Mouse (Mus musculus) kidney, postnatal 36 days (tissue): ENCODE measurements around the gene Rnf217.

Source experiments
- DNase-seq, 2 experiments: peaks; one replicate each; pipeline ENCODE4 v3.0.0; 2021 to 2022; ENCODE audit warnings: mixed read lengths in 2 of 2

Rnf217 gene

DNA sequence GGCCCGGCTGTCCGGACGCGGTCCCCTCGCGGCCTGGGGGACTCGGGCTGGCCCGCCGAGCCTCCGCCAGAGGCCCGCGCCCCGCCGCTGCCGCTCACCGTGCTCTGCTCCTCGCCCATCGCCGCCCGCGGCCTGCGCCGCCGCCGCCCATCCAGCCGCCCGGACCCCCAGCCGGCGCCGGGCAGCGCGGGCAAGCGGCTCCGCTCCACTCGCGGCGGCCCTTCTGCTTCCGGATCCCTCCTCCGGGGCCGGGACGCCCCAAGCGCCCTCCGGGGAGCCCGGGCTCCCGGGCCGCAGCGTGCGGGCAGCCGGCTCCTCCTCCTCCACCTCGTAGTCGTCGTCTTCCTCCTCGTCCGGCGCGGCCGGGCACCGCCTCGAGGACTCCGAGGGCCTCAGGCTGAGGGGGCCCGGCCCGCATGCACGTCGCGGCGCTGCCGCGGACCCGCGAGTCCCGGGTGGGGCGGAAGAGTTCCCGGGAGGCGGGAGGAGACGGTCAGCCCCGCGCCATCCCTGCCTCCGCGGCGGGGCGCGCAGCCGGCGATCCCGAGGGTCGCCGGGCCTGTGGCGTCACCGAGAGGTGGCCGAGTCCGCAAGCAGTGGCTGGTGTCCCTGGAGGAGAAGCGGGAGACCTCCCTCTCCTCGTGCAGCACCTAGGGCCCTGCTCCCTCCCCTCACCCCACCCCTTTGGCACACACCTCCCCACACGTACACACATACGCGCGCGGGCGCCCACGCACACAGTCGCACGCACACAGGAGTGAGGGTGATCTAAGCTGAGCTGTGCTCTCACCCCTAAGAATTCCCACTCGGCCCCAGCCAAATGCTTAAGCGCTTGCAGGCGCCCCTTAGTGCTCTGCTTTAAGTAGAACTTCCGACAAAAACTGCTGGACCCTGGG is at the start of gene Rnf217:
Rnf217 (minus strand) TSS at position 119 of the 896 bp plus-strand sequence.
- peak; percentile 39 to 74 for DNase-seq

DNA sequence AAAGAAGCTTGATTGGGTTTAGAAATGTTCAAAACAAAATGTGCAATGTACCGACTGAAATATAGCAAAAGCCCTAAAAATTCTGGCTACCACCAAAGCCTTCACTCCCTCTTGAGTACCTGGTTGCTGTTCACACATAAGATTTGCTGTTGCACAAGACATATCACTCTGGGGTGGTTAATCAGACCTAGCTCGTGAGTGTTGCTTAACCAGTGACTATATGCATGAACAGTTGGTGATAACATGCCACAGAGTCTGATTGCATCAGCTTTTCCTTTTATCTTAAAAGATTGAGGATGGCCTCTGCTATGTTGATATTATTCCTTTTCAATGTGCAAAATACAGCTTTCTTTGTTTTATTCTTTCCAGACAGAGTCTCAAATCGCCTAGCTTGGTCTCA is 38.3 kb upstream of the Rnf217 start:
- DNase-seq = no peak

DNA sequence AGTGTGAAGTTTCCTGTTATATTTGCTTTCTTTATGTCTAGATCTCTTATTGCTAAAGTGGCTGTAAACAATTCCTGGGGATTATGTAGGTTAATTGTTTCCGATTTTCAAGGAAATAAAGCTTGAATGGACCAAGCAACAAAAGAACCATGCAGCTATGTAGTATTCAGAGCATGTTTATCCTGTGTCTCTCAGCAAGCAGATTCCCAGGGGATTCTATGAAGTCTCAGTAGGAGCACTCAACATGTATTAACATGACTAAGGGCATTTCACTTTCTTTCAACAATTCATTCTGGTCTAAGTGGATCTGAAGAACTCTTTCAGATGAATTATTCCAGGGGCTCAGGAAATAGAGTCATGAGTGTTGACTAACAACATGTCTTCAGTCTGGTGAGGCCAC is 37.1 kb upstream of the Rnf217 start:
- DNase-seq = no peak

DNA sequence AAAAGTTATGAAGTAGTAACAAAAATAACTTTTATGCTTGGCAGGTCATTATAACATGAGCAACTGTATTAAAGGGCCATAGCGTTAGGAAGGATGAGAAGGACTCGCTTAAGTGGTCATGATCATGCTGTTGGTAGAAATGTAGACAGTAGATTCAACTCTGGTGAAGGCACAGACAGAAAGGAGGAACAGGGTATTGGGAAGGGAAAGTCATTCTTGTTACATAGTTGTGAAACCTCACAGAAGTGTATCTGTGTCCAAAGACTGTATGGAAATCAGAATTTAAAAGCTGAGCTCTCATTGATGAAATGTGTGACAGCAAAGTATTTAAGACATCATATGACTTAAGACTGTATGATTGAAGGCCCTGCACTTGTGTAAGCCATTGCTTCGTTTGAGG is 26.1 kb upstream of the Rnf217 start:
- no peak for DNase-seq

DNA sequence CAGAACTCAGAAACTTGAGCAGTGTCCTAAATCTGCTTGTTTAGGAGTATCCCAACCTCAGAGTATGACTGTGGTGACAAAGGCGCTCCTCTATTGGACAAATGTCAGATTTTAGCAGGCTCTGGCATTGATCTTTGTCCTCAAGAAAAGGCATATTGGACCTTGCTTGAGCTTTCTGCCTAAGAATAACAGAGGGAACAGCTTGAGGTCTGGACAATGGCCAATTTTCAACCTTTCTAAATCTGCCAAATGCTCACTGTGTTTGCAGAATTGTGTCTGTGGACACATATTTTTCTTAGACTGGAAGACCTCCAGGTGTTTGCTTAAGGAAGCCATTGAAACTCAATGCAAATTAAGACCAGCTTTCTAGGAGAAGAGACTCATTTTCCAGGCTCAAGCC is 23.0 kb upstream of the Rnf217 start:
- DNase-seq = peak; percentile 8 to 22

DNA sequence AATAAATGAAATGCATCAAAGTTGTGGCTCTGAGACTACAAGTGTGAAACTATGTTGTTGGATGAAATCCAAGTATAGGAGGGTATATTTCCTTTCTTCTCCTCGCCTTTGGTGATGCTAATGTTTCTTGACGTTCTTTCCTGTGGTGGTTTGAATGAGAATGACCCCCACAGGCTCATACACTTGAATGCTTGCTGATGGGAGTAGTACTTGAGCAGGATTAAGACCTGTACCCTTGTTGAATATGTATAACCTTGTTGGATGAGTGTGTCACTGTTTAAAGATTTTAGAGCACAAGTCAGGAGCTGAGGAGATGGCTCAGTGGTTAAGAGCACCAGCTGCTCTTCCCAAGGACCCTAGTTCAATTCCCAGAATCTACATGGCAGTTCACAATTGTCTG is 6.4 kb upstream of the Rnf217 start:
- DNase-seq = no peak

DNA sequence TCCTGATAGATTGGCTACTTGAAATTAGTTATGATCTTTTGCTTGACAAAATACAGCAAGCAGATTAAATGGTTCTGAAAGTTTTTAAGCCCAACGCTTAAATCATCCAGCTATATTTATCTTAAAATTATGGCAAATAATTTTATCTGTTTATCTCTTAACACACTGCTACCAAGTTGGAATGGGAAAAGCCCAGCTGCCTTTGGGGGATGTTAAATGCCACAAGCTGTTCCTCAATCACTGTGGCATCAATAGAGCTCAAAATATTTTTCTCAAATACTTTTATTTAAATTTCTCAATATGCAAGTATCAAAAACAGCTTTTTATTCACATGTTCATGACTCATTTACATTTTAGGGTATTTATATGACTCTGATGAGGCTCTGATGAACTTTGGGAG is 5.1 kb upstream of the Rnf217 start:
- DNase-seq = no peak

DNA sequence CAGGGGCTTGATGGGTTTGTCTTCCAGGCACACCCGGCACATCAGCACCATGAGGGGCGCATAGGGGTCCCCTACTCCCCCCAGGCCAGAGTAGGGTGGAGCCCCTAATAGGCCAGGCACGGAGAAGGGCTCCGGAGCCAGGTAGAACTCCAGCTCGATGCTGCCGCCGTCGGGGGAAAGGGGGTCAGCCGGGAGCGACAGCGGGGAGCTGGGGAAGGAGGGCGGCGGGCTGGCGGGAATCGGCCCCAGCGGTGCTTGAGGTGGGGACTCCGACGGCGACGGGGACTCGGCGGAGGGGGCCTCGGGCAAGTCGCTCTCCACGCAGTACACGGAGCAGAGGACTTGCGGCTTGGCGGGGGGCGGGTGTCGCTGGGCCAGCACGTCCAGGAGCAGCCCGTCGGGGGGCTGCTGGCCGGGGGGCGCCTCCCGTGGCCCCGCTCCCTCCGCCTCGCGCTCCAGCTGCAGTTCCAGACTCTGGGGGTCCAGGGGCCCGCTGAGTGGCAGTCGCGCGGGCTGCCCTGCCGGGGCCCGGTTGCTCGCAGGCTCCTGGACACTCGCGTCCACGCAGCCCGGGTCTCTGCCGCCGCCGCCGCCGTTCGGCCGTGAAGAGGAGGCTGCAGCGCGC is 431 bp downstream of the Rnf217 start:
- peak in 1 of 2 experiments; percentile 57 for DNase-seq

DNA sequence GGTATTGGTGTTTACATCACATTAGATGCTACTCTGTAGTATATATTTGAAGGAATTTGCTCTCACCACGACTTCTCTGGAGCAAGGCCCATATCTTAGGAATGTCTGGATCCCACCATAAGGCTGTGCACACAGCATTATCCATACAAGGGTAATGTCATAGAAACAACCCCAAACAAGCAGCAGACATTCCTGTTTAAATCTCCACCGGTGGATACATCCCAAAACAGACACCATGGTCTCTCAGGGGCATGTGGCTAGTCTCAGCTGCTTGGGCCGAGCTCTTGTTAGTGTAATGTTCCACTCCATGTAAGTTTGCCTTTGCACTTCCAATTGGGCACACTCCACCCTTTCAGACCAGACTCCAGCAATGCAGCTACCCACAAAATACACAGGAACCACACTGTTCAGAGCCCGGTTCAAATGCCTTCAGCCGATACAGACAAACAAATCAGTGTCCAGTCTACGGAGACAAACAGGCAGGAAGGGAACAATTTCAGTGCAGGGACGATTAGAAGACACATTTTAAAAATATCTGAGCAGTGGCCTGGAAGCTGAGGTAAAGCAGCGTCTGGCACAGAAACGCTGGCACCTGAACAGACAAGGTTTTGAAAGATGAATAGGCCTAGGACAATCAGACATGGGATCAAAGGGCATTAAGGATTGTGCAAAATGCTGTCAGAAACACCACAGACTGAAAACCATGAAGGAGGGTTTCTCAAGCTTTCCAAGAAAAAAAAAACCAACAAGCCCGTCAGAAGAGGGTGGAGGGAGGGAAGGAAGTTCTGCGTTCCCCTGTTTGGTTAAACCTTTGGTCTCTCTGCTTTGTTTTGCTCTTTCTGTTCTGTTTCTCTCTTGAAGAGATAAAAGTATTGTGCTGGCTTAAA is 1.8 kb downstream of the Rnf217 start:
- DNase-seq = peak in 1 of 2 experiments; percentile 13

DNA sequence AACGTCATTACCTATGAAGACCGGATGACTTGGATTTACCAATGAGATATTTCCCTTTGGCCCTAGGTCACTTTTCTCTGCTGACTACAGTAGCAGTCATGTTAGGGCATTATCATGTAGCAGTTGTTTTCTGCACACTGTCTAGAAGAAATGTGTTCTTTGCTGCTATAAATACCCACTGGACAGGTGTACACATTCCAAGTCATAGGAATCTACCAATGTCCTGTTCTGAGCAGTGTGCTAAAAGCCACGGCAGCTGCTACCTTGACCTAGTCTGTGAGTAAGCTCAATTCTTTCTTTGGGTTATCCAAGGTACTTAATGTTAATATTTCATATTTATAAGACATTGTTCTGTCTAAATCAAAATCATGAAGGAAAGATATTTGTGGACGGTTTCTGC is 5.1 kb downstream of the Rnf217 start:
- no peak for DNase-seq

DNA sequence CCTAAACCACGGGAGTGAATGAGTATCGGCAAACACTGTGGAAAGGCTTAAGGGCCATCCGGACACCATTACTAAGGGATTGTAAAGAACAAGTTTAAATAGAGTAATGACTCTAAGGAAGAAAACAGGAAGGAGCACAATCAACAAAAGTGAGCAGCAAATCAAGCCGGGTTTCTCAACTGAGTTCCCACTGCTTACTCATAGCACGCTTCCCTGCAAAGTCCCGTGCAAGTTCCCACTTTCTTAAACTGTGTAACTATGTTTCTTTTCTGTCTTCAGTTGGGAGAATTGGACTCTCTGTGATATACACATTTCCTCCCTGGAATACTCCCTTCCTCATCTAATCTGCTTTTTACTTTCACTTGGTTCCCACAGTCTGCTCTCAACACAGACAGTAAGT is 8.9 kb downstream of the Rnf217 start:
- DNase-seq = no peak

DNA sequence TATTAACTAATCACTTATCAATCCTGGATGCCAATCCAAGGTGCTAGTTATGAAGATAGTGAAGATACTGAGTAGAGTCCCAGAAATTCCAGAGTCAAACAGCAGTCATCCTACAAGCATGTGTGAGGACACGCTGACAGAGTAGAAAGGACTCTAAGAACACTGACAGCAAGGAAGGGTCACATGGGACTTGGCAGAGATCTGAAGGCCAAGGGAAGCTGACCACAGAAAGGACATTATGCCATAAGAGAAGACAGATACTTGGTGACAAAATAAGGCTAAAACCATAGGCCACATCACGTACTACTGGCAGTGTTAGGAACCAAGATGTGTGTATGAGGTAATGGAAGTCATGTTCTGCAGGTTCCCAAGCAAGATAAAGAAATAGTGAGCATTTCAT is 11.1 kb downstream of the Rnf217 start:
- no peak for DNase-seq

DNA sequence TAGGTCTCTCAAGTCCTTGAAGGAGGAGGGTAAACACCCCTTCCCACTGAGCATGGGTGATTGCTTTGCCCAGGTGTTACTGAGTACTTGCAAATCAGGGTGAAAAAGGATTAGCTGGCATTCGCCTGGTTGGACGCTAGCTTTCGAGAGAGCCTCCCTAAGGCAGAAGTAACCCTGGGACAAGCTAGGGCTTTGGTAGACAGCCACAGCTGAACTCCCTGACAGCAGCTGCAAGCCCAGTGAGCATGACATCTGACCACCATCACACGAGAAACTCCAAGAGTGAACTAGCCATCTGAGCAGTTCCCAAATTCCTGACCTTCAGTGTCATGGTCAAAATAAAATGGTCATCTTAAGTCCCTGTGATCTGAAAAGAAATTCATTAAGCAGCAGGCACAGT is 12.2 kb downstream of the Rnf217 start:
- DNase-seq = no peak

DNA sequence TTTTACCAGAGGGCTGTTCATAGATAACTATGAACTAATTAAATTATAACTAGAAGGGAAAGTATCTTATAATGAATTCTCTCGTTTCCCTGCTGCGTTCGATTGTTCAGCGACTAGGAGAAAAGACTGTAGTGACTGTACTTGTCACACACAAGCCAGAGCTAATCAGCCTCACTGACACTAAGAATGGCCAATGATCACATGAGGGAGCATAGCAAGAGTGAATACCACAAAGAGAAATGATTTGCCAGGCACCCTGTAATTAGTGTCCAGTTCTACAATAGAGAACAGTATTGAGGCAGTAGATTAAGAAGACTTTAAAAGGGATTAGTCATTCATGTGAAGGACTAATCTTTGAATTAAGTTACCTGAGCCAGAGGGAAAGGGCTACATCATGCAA is 13.7 kb downstream of the Rnf217 start:
- DNase-seq = no peak

DNA sequence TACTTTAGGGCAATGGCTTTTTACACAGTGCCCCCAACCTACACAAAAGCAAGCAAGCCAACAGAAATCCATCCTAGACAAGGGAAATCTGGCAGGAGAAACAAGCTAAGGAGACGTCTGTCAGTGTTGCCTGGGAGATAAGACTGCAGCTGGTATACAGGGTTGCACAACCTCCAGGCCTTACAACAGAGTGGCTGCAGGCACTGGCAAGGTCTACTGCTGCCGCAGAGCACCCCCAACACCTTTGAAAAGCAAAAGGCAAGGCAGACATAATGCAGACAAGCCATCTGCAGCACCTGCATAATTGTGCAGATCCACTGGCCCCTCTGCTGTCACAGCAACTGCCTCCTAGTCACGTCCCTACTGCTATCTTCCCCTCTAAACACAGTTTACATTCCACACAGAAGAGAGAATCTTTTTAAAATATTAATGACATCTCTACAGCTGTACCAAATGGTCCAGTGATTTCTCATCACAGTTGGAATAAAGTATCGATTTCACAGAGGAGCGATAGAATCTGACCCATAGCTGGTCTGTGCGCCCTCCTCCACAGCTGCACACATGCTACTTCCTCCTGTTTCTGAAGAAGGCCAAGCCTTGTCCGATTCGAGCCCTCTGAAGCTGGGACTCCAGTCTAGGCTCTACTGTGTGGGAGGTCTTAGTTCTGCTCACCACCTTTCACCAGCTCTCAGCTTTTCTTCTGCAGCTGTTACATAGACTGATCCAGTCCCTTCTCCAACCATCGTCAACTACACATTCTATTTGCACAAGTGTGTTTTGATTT is 16.1 kb downstream of the Rnf217 start:
- DNase-seq = no peak

DNA sequence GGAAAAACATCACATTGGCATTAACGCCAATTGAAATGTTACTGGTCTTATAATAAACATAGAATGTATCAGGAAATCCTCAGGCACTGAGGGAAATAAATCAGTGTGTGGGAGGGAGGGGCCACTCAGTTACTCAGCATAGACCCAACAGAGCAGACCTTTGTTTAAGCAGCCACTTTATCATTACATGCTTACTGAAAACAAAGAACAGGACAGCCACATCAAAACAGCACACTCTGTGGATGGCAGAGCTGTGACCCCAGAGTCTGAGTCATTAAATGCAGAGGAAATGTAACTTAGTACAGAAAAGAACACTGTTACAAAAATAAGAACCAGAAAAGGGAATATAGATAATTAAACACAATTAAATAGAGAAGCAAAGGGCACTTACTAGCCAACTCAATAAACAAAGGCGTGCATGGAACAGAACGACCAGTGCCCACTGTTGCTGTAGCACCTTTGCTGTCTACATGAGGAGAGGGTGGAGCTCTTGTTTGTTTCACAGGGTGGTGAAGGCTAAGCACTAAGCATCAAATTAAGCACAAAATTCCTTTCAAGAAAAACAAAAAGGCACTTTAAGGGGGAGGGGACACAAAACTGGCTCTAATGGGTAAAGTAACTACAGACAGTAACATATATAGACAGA is 16.8 kb downstream of the Rnf217 start:
- DNase-seq = no peak

DNA sequence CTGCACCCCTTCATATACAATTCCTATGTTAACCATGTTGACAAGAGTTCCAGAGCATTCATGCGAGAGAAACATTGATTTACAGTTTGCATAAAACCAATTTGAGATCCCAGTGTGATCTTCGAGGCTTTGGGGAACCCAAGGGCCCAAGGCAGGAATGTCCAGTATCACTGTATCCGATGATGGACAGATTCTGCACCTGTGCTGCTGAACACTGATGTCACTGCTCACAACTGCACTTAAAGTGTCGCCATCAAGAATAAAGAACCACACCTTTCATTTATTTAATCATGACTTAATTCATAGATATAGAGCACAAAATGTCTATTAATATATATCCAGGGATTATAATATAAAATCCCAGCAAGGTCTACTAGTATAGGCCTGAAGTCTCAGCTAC is 28.3 kb downstream of the Rnf217 start:
- no peak for DNase-seq

DNA sequence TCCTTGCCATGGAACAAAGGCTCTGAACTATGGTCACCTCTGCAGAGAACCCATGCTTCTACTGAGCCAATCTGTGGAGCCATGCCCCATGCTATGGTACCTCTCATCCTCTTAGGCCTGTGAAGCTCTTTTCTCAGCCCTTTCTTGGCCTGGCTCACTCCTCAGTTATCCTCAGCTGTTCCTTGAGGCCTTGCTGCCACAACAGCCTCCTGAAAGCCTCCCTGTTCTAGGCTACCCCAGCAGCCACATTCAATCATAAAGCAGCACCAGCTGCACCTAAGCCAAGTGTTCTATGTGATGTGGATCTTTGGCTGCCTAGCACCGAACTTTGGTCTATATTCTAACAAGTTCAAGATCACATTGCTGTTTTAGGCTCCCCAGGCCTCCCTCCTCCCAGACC is 28.9 kb downstream of the Rnf217 start:
- DNase-seq = no peak

DNA sequence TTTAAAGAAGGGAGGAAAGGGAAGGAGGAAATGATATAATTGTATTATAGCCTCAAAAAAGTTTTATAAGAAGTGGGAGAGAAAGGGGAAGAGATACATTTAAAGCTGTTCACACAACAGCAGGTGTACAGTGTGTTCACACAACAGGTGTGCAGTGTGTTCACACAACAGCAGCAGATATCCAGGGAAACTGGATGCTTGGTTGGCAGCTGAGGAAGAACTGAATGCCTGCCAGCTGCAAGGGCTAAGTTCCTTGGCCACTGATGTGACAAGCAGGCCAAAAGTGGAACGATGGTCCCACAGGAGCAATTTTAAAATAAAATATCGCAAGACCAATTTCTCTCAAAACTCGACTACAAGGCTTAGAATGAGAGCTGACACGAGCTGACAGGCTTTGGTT is 35.7 kb downstream of the Rnf217 start:
- DNase-seq = no peak

DNA sequence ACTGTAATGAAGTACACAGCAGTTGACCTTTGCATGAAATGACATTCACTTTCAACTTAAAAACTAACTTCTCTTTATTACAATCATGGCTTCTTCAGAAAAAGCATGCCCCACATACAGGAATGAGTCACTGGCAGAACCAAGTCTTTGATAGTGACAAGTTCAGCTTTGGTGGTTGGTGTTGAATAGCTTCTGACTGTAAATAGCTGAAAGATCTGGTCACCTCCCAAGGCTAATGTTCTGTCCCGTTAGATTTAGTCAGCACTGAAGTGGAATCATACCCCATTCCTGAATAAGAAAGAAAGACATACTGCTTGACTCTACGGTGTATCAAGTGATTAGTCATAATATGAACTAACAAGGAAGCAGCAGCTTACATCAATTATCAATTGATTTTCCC is 51.7 kb downstream of the Rnf217 start:
- DNase-seq = no peak

DNA sequence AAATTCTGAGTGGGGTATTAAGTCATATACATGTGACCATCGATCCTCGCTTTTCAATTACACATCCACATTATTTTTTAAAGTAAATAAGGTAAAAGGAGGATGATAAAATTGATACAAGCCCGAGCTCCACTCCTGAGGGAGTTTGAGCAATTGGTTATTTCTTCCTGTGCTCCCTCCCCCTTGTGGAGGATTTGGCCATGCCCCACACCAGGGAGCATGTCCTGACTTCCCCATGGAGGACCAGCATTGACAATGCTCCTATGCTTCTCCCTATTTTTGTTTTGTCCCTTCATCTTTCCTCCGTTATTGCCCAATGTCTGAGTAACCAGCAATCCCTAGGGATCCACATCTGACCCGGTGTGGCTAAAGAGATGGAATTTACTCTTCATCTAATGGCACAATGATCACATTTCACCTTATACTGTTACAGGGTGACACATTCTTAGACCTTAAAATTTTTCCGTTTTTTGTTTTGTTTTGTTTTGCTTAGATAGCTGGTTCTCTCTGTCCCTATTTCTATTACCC is 53.5 kb downstream of the Rnf217 start:
- DNase-seq = no peak

DNA sequence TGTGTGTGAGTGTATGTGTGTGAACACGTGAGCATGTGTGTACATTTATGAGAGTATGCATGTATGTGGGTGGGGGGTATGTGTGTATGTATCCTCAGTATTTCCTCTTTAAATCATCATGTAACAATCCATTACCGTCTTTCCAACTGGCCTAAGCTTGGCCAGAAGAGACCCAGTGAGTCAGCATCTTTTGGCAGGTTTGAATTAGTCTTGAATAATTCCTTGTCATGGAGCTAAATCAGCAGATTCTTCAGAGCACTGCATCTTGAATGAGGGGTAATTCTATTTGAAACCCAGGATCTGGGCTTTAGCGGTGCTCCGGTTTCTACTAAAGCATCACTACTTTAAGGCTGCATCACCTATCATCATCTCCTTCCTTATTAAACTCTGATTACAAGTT is 55.7 kb downstream of the Rnf217 start:
- DNase-seq = no peak
